Mouse (Mus musculus) embryonic fibroblast, embryonic 13.5 days (primary cell): Measurements from ENCODE around the gene Usf1. TPM values are rescaled to one million over a fixed set of nuclear protein-coding genes. Genes with fewer than 3 reads are reported as not detected.

ENCODE experiments used
- H3K27ac ChIP-seq: 2 replicates; pipeline ENCODE4 v1.5.1; 2012; ENCODE audit warnings: low read length, control low read depth, inconsistent platforms; ENCODE audit not compliant: insufficient read depth
- H3K4me1 ChIP-seq: 2 replicates; pipeline ENCODE4 v1.6.1; 2011; ENCODE audit warnings: low read length; ENCODE audit not compliant: control insufficient read depth, insufficient read depth
- H3K4me3 ChIP-seq: 2 replicates; pipeline ENCODE4 v1.5.1; 2011; ENCODE audit warnings: mild to moderate bottlenecking, control low read depth, low read length; ENCODE audit not compliant: insufficient read depth
- CTCF ChIP-seq: IDR thresholded peaks from 2 replicates; pipeline ENCODE4 v1.5.1; 2011; ENCODE audit warnings: mild to moderate bottlenecking, control low read depth, low read length, moderate library complexity, borderline replicate concordance; ENCODE audit not compliant: insufficient read depth
- POLR2A ChIP-seq: IDR thresholded peaks from 2 replicates; pipeline ENCODE4 v1.6.1; 2011; ENCODE audit warnings: low read depth, mild to moderate bottlenecking, control low read depth, low read length, moderate library complexity
- polyA plus RNA-seq: library from polyadenylated mRNA; stranded (reverse); fragments of >200 nt; gene quantifications from 2 replicates; pipeline ENCODE4 v1.2.4, GENCODE M21; 2011; ENCODE audit warnings: low read depth; ENCODE audit not compliant: missing spikeins, insufficient read length

Usf1 gene
- polyA plus RNA-seq = 28.3 and 37.3 TPM in 2 replicates

GRCm38 (mm10) chr1:171410947-171411484, at the start of gene Usf1:
Gene Usf1, plus strand, starts transcription at chr1:171411313.
- Histone ChIP-seq H3K4me1 (no peaks in the 10 kb centered on the region), H3K27ac (peak within 1 kb of the TSS; percentile 95), H3K4me3 (peak within 1 kb of the TSS; percentile 87)
- TF ChIP-seq CTCF (no peak), POLR2A (peak; percentile 86)

- Histone ChIP-seq H3K4me3 (no peak overlapping the region), H3K4me1 (no peaks in the 10 kb centered on the region), H3K27ac (no peak overlapping the region)
- no peak for TF ChIP-seq CTCF
- no peak for TF ChIP-seq POLR2A
These were observed 45.2 kb upstream of the Usf1 start for GRCm38 (mm10) chr1:171365934-171366333.

GRCm38 (mm10) chr1:171369845-171370556, 41.1 kb upstream of the Usf1 start, which contains the start of gene Nectin4:
Gene Nectin4, plus strand, starts transcription at chr1:171370099.
- no peaks in the 10 kb centered on the region for H3K4me1 ChIP-seq
- TF ChIP-seq POLR2A = no peak
- TF ChIP-seq CTCF = no peak
- no peak within 1 kb of the TSS for H3K27ac ChIP-seq
- no peak within 1 kb of the TSS for H3K4me3 ChIP-seq

- no peaks in the 10 kb centered on the region for H3K4me1 ChIP-seq
- TF ChIP-seq POLR2A (no peak), CTCF (no peak)
- no peak overlapping the region for H3K27ac ChIP-seq
- no peak overlapping the region for H3K4me3 ChIP-seq
These were observed 38.2 kb upstream of the Usf1 start for GRCm38 (mm10) chr1:171372880-171373279.

- no peak overlapping the region for H3K4me3 ChIP-seq
- H3K4me1 ChIP-seq = no peaks in the 10 kb centered on the region
- H3K27ac ChIP-seq = no peak overlapping the region
- TF ChIP-seq POLR2A (no peak), CTCF (no peak)
These were observed 37.2 kb upstream of the Usf1 start for GRCm38 (mm10) chr1:171373946-171374345.

GRCm38 (mm10) chr1:171375646-171376097, 35.4 kb upstream of the Usf1 start:
- no peak for TF ChIP-seq CTCF
- no peak for TF ChIP-seq POLR2A
- no peaks in the 10 kb centered on the region for H3K4me1 ChIP-seq
- no peak overlapping the region for H3K4me3 ChIP-seq
- no peak overlapping the region for H3K27ac ChIP-seq

GRCm38 (mm10) chr1:171378298-171378697, 32.8 kb upstream of the Usf1 start:
- no peak overlapping the region for H3K4me3 ChIP-seq
- no peaks in the 10 kb centered on the region for H3K4me1 ChIP-seq
- no peak overlapping the region for H3K27ac ChIP-seq
- TF ChIP-seq CTCF = no peak

- H3K4me3 ChIP-seq = no peak overlapping the region
These were observed 31.0 kb upstream of the Usf1 start for GRCm38 (mm10) chr1:171379935-171380599.

GRCm38 (mm10) chr1:171382096-171382620, 29.0 kb upstream of the Usf1 start:
- Histone ChIP-seq H3K4me3 (no peak overlapping the region), H3K4me1 (no peaks in the 10 kb centered on the region), H3K27ac (no peak overlapping the region)
- TF ChIP-seq POLR2A = no peak

More at GRCm38 (mm10) chr1:171379935-171380599, 31.0 kb upstream of the Usf1 start:
- TF ChIP-seq CTCF = peak; percentile 80
- TF ChIP-seq POLR2A = no peak
- Histone ChIP-seq H3K27ac (no peak overlapping the region), H3K4me1 (no peaks in the 10 kb centered on the region)

- no peak overlapping the region for H3K4me3 ChIP-seq
- TF ChIP-seq POLR2A (no peak), CTCF (no peak)
- H3K4me1 ChIP-seq = no peaks in the 10 kb centered on the region
- no peak overlapping the region for H3K27ac ChIP-seq
These were observed 26.8 kb upstream of the Usf1 start for GRCm38 (mm10) chr1:171384361-171384760.
